Mouse (Mus musculus) hindbrain, embryonic 13.5 days (tissue): ENCODE measurements around the gene Map3k9. TPM values are rescaled to one million over a fixed set of nuclear protein-coding genes. Genes with fewer than 3 reads are reported as not detected.
A peak's percentile ranks its signal among the peaks of the same experiment; 100 is the strongest.

Source experiments
- ATAC-seq: fragments of 200-750 bp; cut with Nextera tagmentation; 2 replicates; pipeline ENCODE4 v1.8.0; 2017; ENCODE audit warnings: moderate TSS enrichment; ENCODE audit not compliant: low FRiP score
- H3K27ac ChIP-seq: fragments of 300-500 bp; sonication (generic); 2 replicates; pipeline ENCODE4 v1.5.1; 2015; ENCODE audit warnings: inconsistent platforms, mild to moderate bottlenecking, moderate library complexity
- H3K27me3 ChIP-seq: fragments of 300-500 bp; sonication (generic); 2 replicates; pipeline ENCODE4 v1.6.1; 2015; ENCODE audit warnings: mild to moderate bottlenecking, inconsistent platforms
- H3K36me3 ChIP-seq: fragments of 300-500 bp; sonication (generic); 2 replicates; pipeline ENCODE4 v1.6.1; 2015; ENCODE audit warnings: mild to moderate bottlenecking, inconsistent platforms
- H3K4me1 ChIP-seq: fragments of 300-500 bp; sonication (generic); replicated peaks from 2 replicates; pipeline ENCODE4 v1.6.1; 2015; ENCODE audit warnings: inconsistent platforms
- H3K4me2 ChIP-seq: fragments of 300-500 bp; sonication (generic); 2 replicates; pipeline ENCODE4 v1.6.1; 2015; ENCODE audit warnings: inconsistent platforms, mild to moderate bottlenecking, moderate library complexity
- H3K4me3 ChIP-seq: fragments of 300-500 bp; sonication (generic); 2 replicates; pipeline ENCODE4 v1.5.1; 2015; ENCODE audit warnings: mild to moderate bottlenecking, inconsistent platforms
- H3K9ac ChIP-seq: fragments of 300-500 bp; sonication (generic); 2 replicates; pipeline ENCODE4 v1.6.1; 2015; ENCODE audit warnings: mild to moderate bottlenecking, inconsistent platforms
- H3K9me3 ChIP-seq: fragments of 300-500 bp; sonication (generic); 2 replicates; pipeline ENCODE4 v1.6.1; 2016; ENCODE audit warnings: inconsistent platforms
- WGBS: fragments of 180-500 bp; shearing (Covaris S2); methylation state at CpG from one replicate; pipeline ENCODE4 v1.1.7; 2015; 5-methylcytosine and 5-hydroxymethylcytosine counted together
- polyA plus RNA-seq: library from polyadenylated mRNA; unstranded; fragments of >200 nt; fragmentation: Nextera tagmentation; extraction: Ambion mirVana; gene quantifications from 2 replicates; pipeline ENCODE4 v1.2.1, GENCODE M21; 2015

Gene Map3k9
- polyA plus RNA-seq, 1 experiment from 2014 or later: 8.8 TPM

DNA sequence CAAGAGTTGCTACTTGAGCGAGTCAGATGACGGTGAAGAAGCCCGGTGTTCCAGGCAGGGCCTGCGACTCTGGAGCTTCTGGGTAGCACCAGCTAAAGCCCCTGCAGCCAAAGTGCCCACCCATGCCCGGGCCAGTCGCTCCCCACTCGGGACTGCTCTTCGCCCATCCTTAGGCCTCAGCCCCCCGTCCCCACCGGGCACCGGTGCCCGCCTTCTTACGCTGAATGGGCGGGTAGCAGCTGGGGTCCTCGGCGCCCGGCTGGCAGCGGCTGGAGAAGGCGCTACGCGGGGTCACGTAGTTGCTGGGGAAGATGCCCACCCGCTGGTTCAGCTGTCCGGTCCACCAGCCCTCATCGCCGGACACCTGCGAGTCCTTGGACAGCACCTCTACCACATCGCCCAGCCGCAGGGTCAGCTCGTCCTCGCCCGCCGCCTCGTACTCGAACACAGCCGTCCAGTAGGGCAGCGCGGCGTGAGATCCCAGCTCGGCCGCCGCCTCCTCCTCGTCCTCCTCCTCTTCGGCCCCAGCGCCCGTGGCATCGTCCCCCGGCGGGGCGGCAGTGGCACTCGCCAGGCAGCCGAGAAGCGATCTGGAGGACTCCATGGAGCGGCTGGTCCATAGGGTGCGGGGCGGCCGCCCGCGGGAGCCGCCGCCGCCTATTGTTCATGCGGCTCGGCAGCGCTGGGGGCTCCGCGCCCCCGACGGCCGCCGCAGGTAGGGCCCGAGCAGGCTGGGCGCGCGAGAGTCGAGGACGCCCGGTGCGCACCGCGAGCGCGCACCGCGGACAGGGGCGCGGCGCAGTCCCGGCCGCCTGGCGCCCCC, 493 bp downstream of the Map3k9 start:
- peak overlapping the region; percentile 90 for H3K27ac ChIP-seq
- peak overlapping the region; percentile 59 for H3K4me2 ChIP-seq
- no peaks in the 10 kb centered on the region for H3K36me3 ChIP-seq
- peaks cover 42% of the 10 kb centered on the region for H3K4me1 ChIP-seq
- H3K27me3 ChIP-seq: peaks cover 15% of the 10 kb centered on the region
- no peaks in the 10 kb centered on the region for H3K9me3 ChIP-seq
- peak; percentile 75 for ATAC-seq
- 0% methylated on average over 71 of the region's 91 CpGs for WGBS
- peak overlapping the region; percentile 87 for H3K4me3 ChIP-seq
- H3K9ac ChIP-seq: peak overlapping the region; percentile 86

DNA sequence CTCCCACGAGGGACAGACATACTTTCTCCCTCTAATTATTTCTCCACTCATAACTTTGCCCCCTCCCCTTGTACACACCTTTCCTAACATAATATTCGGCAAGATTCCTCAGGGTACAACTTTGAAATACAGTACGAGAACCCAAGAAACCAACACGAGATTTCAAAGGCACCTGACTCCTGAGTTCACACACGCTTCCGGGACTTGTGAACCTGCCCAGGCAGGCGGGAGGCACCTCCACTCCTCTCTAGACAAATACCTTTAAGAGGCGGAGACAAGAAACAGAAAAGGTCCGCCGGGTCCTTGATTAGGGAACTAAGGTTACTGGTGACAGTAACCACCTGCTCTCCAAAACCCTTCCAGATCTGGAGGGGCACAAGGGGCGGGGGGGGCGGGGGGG, 1.1 kb downstream of the Map3k9 start:
- Histone ChIP-seq H3K4me3 (peak overlapping the region; percentile 87), H3K9ac (peak overlapping the region; percentile 86), H3K27me3 (peaks cover 15% of the 10 kb centered on the region), H3K4me2 (peak overlapping the region; percentile 59), H3K36me3 (no peaks in the 10 kb centered on the region), H3K4me1 (peaks cover 42% of the 10 kb centered on the region), H3K27ac (no peak overlapping the region), H3K9me3 (no peaks in the 10 kb centered on the region)
- WGBS: 6% methylated on average over 12 of the region's 12 CpGs
- no peak for ATAC-seq

- Histone ChIP-seq H3K4me1 (peaks cover 32% of the 10 kb centered on the region), H3K4me3 (no peak overlapping the region), H3K9ac (no peak overlapping the region), H3K36me3 (peaks cover 16% of the 10 kb centered on the region), H3K4me2 (no peak overlapping the region), H3K27me3 (peaks cover 4% of the 10 kb centered on the region; the same call in 1 of the 2 replicates), H3K27ac (no peak overlapping the region), H3K9me3 (no peaks in the 10 kb centered on the region)
- no peak for ATAC-seq
- 58% methylated on average over 3 of the region's 3 CpGs for WGBS
These were observed 4.8 kb downstream of the Map3k9 start for GRCm38 (mm10) chr12:81776191-81776590.

DNA sequence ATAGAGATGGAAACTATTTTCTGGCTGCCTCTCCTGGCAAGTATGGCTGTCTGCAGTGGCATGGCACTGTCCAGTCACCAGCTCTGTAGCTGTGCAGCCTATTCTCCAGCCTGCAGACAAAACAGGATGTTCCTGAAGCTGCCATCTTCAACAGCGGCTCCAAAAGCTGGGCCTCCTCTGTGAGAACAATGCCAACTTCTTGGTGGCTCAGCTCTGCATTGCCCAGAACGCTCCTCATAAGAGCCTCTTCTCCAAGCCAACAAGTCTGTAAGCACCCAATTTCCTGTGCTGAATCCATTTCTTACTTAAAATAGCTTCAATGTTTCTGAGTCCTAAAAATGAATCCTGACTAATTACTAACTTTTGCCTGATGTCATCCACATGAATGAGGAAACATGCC, 5.3 kb downstream of the Map3k9 start:
- WGBS: 88% methylated on average over 2 of the region's 2 CpGs
- ATAC-seq: no peak

GRCm38 (mm10) chr12:81774186-81774585, 6.8 kb downstream of the Map3k9 start:
- H3K27ac ChIP-seq: no peak overlapping the region
- H3K4me3 ChIP-seq: no peak overlapping the region
- H3K36me3 ChIP-seq: peaks cover 30% of the 10 kb centered on the region
- no peaks in the 10 kb centered on the region for H3K27me3 ChIP-seq
- no peaks in the 10 kb centered on the region for H3K9me3 ChIP-seq
- no peak for ATAC-seq
- 88% methylated on average over 4 of the region's 4 CpGs for WGBS
- peaks cover 22% of the 10 kb centered on the region for H3K4me1 ChIP-seq
- no peak overlapping the region for H3K9ac ChIP-seq
- H3K4me2 ChIP-seq: no peak overlapping the region

More for the DNA sequence above, 5.3 kb downstream of the Map3k9 start:
- H3K27ac ChIP-seq: no peak overlapping the region
- H3K27me3 ChIP-seq: peaks cover 4% of the 10 kb centered on the region; the same call in 1 of the 2 replicates
- peaks cover 32% of the 10 kb centered on the region for H3K4me1 ChIP-seq
- H3K9me3 ChIP-seq: no peaks in the 10 kb centered on the region
- no peak overlapping the region for H3K4me3 ChIP-seq
- no peak overlapping the region for H3K9ac ChIP-seq
- H3K4me2 ChIP-seq: no peak overlapping the region
- peaks cover 16% of the 10 kb centered on the region for H3K36me3 ChIP-seq

DNA sequence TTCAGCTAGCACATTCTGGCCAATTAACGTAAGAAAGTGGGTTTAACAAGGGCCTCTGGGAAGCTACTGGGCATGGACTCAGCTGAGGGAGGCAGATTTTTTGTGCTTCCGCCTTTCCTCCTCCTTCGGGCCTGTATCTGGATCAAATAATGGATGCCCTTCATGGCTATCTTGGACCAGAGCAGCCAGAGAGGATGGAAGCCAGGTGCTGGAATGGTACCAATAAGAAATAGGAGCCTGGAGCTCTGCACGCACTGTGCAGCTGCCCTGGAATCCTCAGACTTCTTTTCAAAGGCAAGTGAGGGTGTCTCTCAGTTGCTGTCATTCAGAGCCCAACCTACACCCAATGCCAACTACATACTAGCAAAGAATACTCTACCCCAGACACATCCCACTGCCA, 11.5 kb downstream of the Map3k9 start:
- no peaks in the 10 kb centered on the region for H3K9me3 ChIP-seq
- H3K4me3 ChIP-seq: no peak overlapping the region
- H3K9ac ChIP-seq: no peak overlapping the region
- no peak overlapping the region for H3K4me2 ChIP-seq
- no peak overlapping the region for H3K27ac ChIP-seq
- no peak for ATAC-seq
- WGBS: 87% methylated on average over 4 of the region's 4 CpGs
- H3K36me3 ChIP-seq: peaks cover 43% of the 10 kb centered on the region
- no peaks in the 10 kb centered on the region for H3K27me3 ChIP-seq
- H3K4me1 ChIP-seq: no peaks in the 10 kb centered on the region

DNA sequence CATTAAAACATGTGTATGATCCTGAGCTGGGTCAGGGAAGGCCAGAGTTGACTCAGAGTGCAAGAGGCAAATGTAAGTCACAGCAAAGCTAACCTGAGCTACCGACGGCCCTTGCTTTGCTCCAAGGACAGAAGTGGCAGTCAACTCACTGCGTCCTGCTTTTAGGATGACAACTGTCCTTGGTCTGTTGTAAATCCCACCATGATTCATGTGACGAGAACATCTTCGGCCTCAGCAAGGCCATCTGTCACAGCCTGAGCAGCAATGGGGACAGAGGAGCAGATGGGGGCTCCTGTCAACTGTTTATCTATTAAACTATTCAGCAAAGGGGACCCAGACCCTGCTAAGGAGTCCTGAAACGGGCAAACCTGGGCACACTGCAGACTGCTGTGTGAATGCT, 15.6 kb downstream of the Map3k9 start:
- ATAC-seq: no peak
- 83% methylated on average over 6 of the region's 6 CpGs for WGBS

DNA sequence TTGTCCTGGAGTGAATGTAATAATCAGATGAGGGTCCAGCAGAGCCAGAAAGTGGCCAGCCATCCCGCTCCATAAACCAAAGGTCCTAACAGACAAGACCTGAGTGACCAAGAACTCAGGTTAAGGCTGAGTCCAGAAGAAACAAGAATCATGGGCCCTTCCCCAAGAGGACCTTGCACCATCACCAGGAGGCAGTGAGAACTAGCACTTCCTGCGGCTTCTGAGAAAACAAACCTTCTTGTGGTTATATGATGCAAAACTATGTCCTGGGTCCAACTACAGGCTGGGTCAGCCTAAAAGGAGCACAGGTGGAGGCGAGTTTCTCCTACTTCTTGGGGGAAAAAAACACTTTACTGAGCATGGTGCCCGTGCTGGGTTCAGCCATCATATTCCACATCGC, 16.6 kb downstream of the Map3k9 start:
- H3K4me3 ChIP-seq: no peak overlapping the region
- H3K4me2 ChIP-seq: no peak overlapping the region

More for the DNA sequence above, 15.6 kb downstream of the Map3k9 start:
- Histone ChIP-seq H3K9me3 (no peaks in the 10 kb centered on the region), H3K4me3 (no peak overlapping the region), H3K27ac (no peak overlapping the region), H3K27me3 (no peaks in the 10 kb centered on the region), H3K4me1 (peaks cover 5% of the 10 kb centered on the region), H3K36me3 (peaks cover 25% of the 10 kb centered on the region), H3K9ac (no peak overlapping the region), H3K4me2 (no peak overlapping the region)

GRCm38 (mm10) chr12:81754651-81755050, 26.3 kb downstream of the Map3k9 start:
- ATAC-seq: no peak
- no peak overlapping the region for H3K9ac ChIP-seq

More for the DNA sequence above, 16.6 kb downstream of the Map3k9 start:
- WGBS: 93% methylated on average over 5 of the region's 5 CpGs
- no peak overlapping the region for H3K27ac ChIP-seq
- H3K4me1 ChIP-seq: peaks cover 11% of the 10 kb centered on the region
- no peak for ATAC-seq
- H3K9ac ChIP-seq: no peak overlapping the region
- H3K36me3 ChIP-seq: peaks cover 15% of the 10 kb centered on the region
- H3K9me3 ChIP-seq: no peaks in the 10 kb centered on the region
- no peaks in the 10 kb centered on the region for H3K27me3 ChIP-seq

GRCm38 (mm10) chr12:81751116-81751515, 29.9 kb downstream of the Map3k9 start:
- Histone ChIP-seq H3K9ac (no peak overlapping the region), H3K27ac (no peak overlapping the region), H3K4me1 (peaks cover 18% of the 10 kb centered on the region), H3K27me3 (no peaks in the 10 kb centered on the region), H3K9me3 (no peaks in the 10 kb centered on the region), H3K4me2 (no peak overlapping the region), H3K4me3 (no peak overlapping the region), H3K36me3 (no peaks in the 10 kb centered on the region)
- ATAC-seq: no peak
- 97% methylated on average over 4 of the region's 4 CpGs for WGBS

More at GRCm38 (mm10) chr12:81754651-81755050, 26.3 kb downstream of the Map3k9 start:
- H3K27me3 ChIP-seq: no peaks in the 10 kb centered on the region
- 63% methylated on average over 7 of the region's 7 CpGs for WGBS
- no peak overlapping the region for H3K4me2 ChIP-seq
- no peaks in the 10 kb centered on the region for H3K9me3 ChIP-seq
- H3K4me1 ChIP-seq: peaks cover 17% of the 10 kb centered on the region
- H3K4me3 ChIP-seq: no peak overlapping the region
- H3K27ac ChIP-seq: no peak overlapping the region
- no peaks in the 10 kb centered on the region for H3K36me3 ChIP-seq

- H3K27ac ChIP-seq: no peak overlapping the region
- 77% methylated on average over 3 of the region's 3 CpGs for WGBS
- H3K4me1 ChIP-seq: peaks cover 7% of the 10 kb centered on the region
- H3K27me3 ChIP-seq: no peaks in the 10 kb centered on the region
- no peak overlapping the region for H3K4me3 ChIP-seq
- no peak for ATAC-seq
- H3K9ac ChIP-seq: no peak overlapping the region
- H3K4me2 ChIP-seq: no peak overlapping the region
- H3K9me3 ChIP-seq: no peaks in the 10 kb centered on the region
- no peaks in the 10 kb centered on the region for H3K36me3 ChIP-seq
These were observed 32.1 kb downstream of the Map3k9 start for GRCm38 (mm10) chr12:81748918-81749317.

GRCm38 (mm10) chr12:81748021-81748576, 32.9 kb downstream of the Map3k9 start:
- peaks cover 7% of the 10 kb centered on the region for H3K4me1 ChIP-seq
- WGBS: 60% methylated on average over 4 of the region's 4 CpGs
- no peak for ATAC-seq
- H3K27me3 ChIP-seq: no peaks in the 10 kb centered on the region
- H3K4me3 ChIP-seq: no peak overlapping the region
- H3K27ac ChIP-seq: no peak overlapping the region
- no peak overlapping the region for H3K4me2 ChIP-seq
- no peaks in the 10 kb centered on the region for H3K9me3 ChIP-seq
- no peak overlapping the region for H3K9ac ChIP-seq
- H3K36me3 ChIP-seq: peaks cover 6% of the 10 kb centered on the region
